Mouse (Mus musculus) thymus, adult 2 months (tissue): ENCODE data around the gene Stk32b.

ENCODE experiments used
- CTCF ChIP-seq: fragments of 200-500 bp; IDR thresholded peaks from 2 replicates; pipeline ENCODE4 v1.5.1; 2012; ENCODE audit warnings: mild to moderate bottlenecking, control low read depth, low read length, moderate library complexity, borderline replicate concordance; ENCODE audit not compliant: control insufficient read depth, poor library complexity, insufficient read depth; ENCODE audit errors: extremely low read depth
- POLR2A ChIP-seq: fragments of 200-500 bp; IDR thresholded peaks from 2 replicates; pipeline ENCODE4 v1.6.1; 2012; ENCODE audit warnings: mild to moderate bottlenecking, low read length, control low read depth, moderate library complexity; ENCODE audit not compliant: control insufficient read depth, poor library complexity, insufficient read depth; ENCODE audit errors: extremely low read depth

DNA sequence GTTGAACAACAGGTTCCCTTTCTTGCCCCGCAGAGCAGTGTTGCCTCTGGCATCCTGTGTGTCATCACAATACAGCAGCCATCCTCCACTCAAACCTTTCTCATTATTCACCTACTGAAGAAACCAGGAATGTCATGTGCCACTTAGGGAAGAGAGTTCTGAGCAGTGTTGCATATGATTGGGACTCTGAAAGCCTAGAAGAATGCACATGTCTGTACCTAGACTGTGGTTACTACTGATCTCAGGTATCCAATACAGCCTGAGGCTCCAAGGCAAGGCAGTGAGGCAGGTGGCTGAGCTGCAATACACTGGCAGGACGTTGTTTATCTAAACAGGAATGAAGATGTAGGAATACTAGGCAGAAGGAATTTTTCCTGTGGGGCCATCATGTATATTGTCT, 204.5 kb downstream of the Stk32b start:
- TF ChIP-seq POLR2A (no peak), CTCF (no peak)
